Mouse (Mus musculus) forebrain, embryonic 12.5 days (tissue): ENCODE measurements around the gene Ticrr. TPM values are rescaled to one million over a fixed set of nuclear protein-coding genes. Genes with fewer than 3 reads are reported as not detected.

Experiments used
- ATAC-seq: fragments of 200-750 bp; cut with Nextera tagmentation; 2 replicates; pipeline ENCODE4 v1.8.0; 2017; ENCODE audit warnings: moderate TSS enrichment; ENCODE audit not compliant: low FRiP score
- H3K27ac ChIP-seq: fragments of 300-500 bp; sonication (generic); 2 replicates; pipeline ENCODE4 v1.5.1; 2016; ENCODE audit warnings: mild to moderate bottlenecking
- H3K27me3 ChIP-seq: fragments of 300-500 bp; sonication (generic); 2 replicates; pipeline ENCODE4 v1.6.1; 2016; ENCODE audit warnings: mild to moderate bottlenecking
- H3K36me3 ChIP-seq: fragments of 300-500 bp; sonication (generic); replicated peaks from 2 replicates; pipeline ENCODE4 v1.6.1; 2016; ENCODE audit warnings: mild to moderate bottlenecking
- H3K4me1 ChIP-seq: fragments of 300-500 bp; sonication (generic); 2 replicates; pipeline ENCODE4 v1.6.1; 2016
- H3K4me2 ChIP-seq: fragments of 300-500 bp; sonication (generic); 2 replicates; pipeline ENCODE4 v1.6.1; 2016; ENCODE audit warnings: mild to moderate bottlenecking, moderate library complexity
- H3K4me3 ChIP-seq: fragments of 300-500 bp; sonication (generic); replicated peaks from 2 replicates; pipeline ENCODE4 v1.5.1; 2016; ENCODE audit warnings: mild to moderate bottlenecking
- H3K9ac ChIP-seq: fragments of 300-500 bp; sonication (generic); 2 replicates; pipeline ENCODE4 v1.6.1; 2016; ENCODE audit warnings: mild to moderate bottlenecking
- H3K9me3 ChIP-seq: fragments of 300-500 bp; sonication (generic); 2 replicates; pipeline ENCODE4 v1.6.1; 2016
- WGBS: fragments of 180-500 bp; shearing (Covaris S2); methylation state at CpG from one replicate; pipeline ENCODE4 v1.1.7; 2016; 5-methylcytosine and 5-hydroxymethylcytosine counted together
- polyA plus RNA-seq: library from polyadenylated mRNA; unstranded; fragments of >200 nt; fragmentation: Nextera tagmentation; extraction: Ambion mirVana; gene quantifications from 2 replicates; pipeline ENCODE4 v1.2.1, GENCODE M21; 2016

Ticrr gene
- polyA plus RNA-seq, 1 experiment from 2014 or later: 15.5 TPM

GRCm38 (mm10) chr7:79705210-79705609 is 45.2 kb downstream of the Ticrr start:
- no peak overlapping the region for H3K4me3 ChIP-seq
- H3K27me3 ChIP-seq: peaks cover 4% of the 10 kb centered on the region; the same call in 1 of the 2 replicates
- H3K4me2 ChIP-seq: no peak overlapping the region
- no peak overlapping the region for H3K9ac ChIP-seq
- peaks cover 50% of the 10 kb centered on the region for H3K36me3 ChIP-seq
- no peak for ATAC-seq
- no peak overlapping the region for H3K27ac ChIP-seq
- peaks cover 8% of the 10 kb centered on the region for H3K4me1 ChIP-seq
- no peaks in the 10 kb centered on the region for H3K9me3 ChIP-seq
- WGBS: 89% methylated on average over 5 of the region's 5 CpGs

DNA sequence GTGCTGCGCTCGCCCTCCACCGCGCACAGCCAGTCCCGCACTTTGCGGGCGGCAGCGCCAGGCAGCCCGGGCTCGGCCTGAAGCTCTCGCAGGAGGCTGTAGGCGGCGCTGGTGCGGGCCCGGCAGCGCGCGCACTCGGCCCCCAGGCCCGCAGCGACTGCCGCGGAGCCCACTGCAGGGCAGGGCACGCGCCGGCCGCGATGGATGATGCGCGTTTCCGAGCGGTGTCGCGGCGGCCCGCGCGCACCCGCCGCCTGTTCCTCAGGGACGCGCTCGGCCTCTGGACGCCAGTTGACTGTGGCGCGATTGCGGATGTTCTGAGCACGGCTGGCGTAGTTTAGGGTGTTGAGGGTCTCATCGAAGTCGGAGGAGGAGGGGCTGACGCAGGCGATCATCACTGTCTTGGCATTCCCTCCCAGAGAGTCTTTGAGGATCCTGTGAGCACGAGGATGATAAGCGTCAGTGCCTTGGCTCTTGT is 50.2 kb downstream of the Ticrr start:
- H3K4me3 ChIP-seq: peak overlapping the region; percentile 41
- H3K4me2 ChIP-seq: peak overlapping the region; percentile 67
- no peaks in the 10 kb centered on the region for H3K9me3 ChIP-seq
- 2% methylated on average over 42 of the region's 55 CpGs for WGBS
- peaks cover 20% of the 10 kb centered on the region for H3K27me3 ChIP-seq
- peak overlapping the region; percentile 55 for H3K9ac ChIP-seq
- H3K36me3 ChIP-seq: peaks cover 14% of the 10 kb centered on the region
- ATAC-seq: peak; percentile 93
- no peak overlapping the region for H3K27ac ChIP-seq
- peaks cover 25% of the 10 kb centered on the region for H3K4me1 ChIP-seq

- 25% methylated on average over 17 of the region's 17 CpGs for WGBS
Measured at GRCm38 (mm10) chr7:79710831-79711230, 50.8 kb downstream of the Ticrr start.

DNA sequence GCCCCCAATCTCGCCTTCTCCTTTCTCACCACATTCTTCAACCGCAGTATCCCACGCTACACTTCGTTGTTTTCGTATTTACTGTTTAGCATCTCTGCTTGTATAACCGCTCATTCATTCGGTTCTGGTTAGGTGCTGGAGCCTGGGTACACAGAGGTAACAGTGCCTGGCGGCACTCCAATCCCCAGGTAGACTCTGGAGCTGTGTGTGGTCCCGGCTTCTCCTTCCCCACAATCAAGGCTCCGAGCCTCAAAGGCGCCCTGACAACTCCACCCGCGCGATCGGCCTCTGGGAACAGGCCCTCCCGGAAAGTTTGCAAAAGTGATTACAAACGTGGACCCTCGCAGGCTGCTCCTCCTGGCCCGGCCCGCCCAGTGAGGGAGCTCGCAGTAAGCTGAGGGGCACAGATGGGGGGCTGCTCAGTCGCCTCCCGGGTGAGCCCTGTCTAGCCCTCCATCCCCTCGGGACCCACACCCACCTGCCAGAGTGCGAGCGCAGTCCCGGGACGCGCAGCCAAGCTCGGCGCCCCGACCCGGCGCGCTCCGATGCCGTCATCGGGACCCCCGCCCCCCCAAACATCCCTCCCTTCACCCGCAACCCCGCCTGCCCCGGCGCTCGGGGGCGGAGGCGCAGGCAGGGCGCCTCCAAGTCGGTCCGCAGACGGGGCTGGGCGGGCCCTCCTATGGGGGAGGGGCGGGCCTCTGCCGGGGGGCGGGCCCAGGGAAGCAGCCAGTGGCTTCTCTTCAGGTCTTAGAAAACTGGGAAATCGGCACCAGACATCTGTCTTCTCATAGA is 55.4 kb downstream of the Ticrr start, which contains the start of gene Kif7:
Kif7 (minus strand) TSS at position 534 of the 795 bp plus-strand sequence.
- peak within 1 kb of the TSS; percentile 75 for H3K9ac ChIP-seq
- peak within 1 kb of the TSS; percentile 84 for H3K4me2 ChIP-seq
- WGBS: under 1% methylated on average over 34 of the region's 55 CpGs
- 0 out of 2 replicates have a peak, but pooled peaks cover 3% of the 10 kb centered on the region for H3K36me3 ChIP-seq
- H3K27ac ChIP-seq: peak within 1 kb of the TSS; percentile 54; the same call in 1 of the 2 replicates
- H3K27me3 ChIP-seq: peaks cover 41% of the 10 kb centered on the region
- no peaks in the 10 kb centered on the region for H3K9me3 ChIP-seq
- peaks cover 21% of the 10 kb centered on the region for H3K4me1 ChIP-seq
- H3K4me3 ChIP-seq: peak within 1 kb of the TSS; percentile 73
- peak; percentile 92 for ATAC-seq

More at GRCm38 (mm10) chr7:79710831-79711230, 50.8 kb downstream of the Ticrr start:
- no peak for ATAC-seq
- Histone ChIP-seq H3K9ac (peak overlapping the region; percentile 55; the same call in 1 of the 2 replicates), H3K4me2 (peak overlapping the region; percentile 67), H3K9me3 (no peaks in the 10 kb centered on the region), H3K27me3 (peaks cover 20% of the 10 kb centered on the region), H3K4me3 (peak overlapping the region; percentile 41), H3K27ac (no peak overlapping the region), H3K36me3 (peaks cover 11% of the 10 kb centered on the region), H3K4me1 (peaks cover 26% of the 10 kb centered on the region)

DNA sequence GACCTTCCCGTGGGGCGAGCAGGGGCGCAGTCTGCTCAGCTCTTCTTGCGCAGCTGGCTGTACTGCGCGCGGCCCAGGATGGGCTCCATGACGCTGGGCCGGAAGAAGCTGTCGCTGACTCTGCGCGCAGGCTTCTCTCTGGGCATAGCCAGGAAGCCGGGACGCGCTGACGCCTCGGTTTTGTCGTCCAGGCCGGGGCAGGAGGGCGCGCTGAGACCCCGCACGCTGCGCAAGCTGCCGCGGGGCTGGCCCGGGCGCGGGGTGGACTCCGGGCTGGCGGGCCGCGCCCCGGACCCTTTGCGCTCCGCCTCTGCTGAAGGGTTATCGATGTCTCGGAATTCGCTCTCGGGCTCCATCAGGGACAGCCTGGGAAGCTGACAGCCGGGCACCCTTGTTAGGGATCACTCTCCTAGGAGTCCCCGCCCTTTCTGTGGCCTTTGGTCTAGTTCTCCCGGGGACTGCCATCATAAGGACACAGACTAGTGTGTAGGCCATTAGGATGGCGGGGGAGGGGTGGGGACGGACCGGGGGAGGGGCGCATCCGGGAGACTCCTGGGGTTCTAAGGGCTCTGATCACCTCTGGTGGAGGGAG is 61.5 kb downstream of the Ticrr start:
- Histone ChIP-seq H3K4me3 (peak overlapping the region; percentile 55), H3K4me2 (peak overlapping the region; percentile 79)

GRCm38 (mm10) chr7:79727091-79727490 is 67.1 kb downstream of the Ticrr start:
- Histone ChIP-seq H3K9me3 (no peaks in the 10 kb centered on the region), H3K9ac (no peak overlapping the region), H3K4me3 (no peak overlapping the region), H3K27me3 (peaks cover 21% of the 10 kb centered on the region), H3K4me2 (no peak overlapping the region), H3K27ac (no peak overlapping the region), H3K4me1 (no peaks in the 10 kb centered on the region), H3K36me3 (no peaks in the 10 kb centered on the region)
- no peak; the same call in 1 of the 2 replicates for ATAC-seq
- 22% methylated on average over 2 of the region's 2 CpGs for WGBS

More for the DNA sequence above, 61.5 kb downstream of the Ticrr start:
- no peaks in the 10 kb centered on the region for H3K36me3 ChIP-seq
- no peaks in the 10 kb centered on the region for H3K9me3 ChIP-seq
- H3K9ac ChIP-seq: peak overlapping the region; percentile 61
- under 1% methylated on average over 48 of the region's 48 CpGs for WGBS
- H3K27ac ChIP-seq: no peak overlapping the region
- H3K27me3 ChIP-seq: peaks cover 61% of the 10 kb centered on the region
- peaks cover 8% of the 10 kb centered on the region; the same call in 1 of the 2 replicates for H3K4me1 ChIP-seq
- ATAC-seq: peak; percentile 79

DNA sequence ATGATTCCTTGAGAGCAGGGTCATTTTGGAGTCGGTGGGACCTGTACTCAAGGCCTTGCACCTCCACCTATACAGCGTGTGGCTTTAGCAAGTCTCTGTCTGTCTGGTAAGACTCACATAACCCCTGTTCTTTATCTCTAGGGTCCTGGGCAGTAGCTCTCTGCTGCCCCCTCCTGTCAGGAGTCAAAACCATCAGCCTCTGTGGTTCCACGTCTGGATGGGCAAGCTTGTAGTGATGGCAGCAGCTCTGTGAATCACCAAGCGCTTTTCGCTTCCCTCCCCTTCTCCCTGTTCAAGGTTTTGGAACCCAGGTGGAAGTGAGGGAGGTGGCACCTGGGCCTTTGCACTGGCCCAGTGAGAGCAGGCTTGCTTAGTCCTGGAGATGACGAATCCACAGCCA is 68.2 kb downstream of the Ticrr start:
- H3K9me3 ChIP-seq: no peaks in the 10 kb centered on the region
- ATAC-seq: peak; percentile 36; the same call in 1 of the 2 replicates

DNA sequence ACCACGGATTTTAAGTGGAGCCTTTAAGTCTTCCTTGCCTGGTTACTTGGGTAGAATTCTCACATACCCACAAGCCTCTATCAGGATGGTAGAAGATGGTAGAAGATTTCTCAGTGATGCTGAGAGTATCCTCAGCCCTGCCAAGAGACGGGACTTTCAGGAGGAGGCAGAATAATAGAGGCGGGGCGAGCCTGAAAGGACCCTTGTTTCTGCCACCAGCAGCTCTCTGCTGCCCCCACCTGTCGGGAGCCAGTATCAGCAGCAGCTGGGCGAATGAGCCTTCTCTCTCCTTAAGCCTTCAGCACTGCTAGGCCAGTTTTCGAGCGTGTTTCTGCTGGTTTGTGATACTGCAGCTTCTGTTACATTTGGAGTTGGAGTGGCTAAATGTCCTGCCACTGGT is 69.2 kb downstream of the Ticrr start:
- peak; percentile 49; the same call in 1 of the 2 replicates for ATAC-seq
- H3K27me3 ChIP-seq: peaks cover 4% of the 10 kb centered on the region
- H3K4me2 ChIP-seq: no peak overlapping the region
- H3K9ac ChIP-seq: no peak overlapping the region
- no peak overlapping the region for H3K4me3 ChIP-seq
- no peaks in the 10 kb centered on the region for H3K36me3 ChIP-seq
- no peaks in the 10 kb centered on the region for H3K4me1 ChIP-seq
- no peaks in the 10 kb centered on the region for H3K9me3 ChIP-seq
- 9% methylated on average over 8 of the region's 8 CpGs for WGBS
- no peak overlapping the region for H3K27ac ChIP-seq

More for the DNA sequence above, 68.2 kb downstream of the Ticrr start:
- H3K4me2 ChIP-seq: no peak overlapping the region
- no peaks in the 10 kb centered on the region for H3K36me3 ChIP-seq
- H3K27me3 ChIP-seq: peaks cover 9% of the 10 kb centered on the region
- H3K4me1 ChIP-seq: no peaks in the 10 kb centered on the region
- WGBS: 22% methylated on average over 6 of the region's 6 CpGs
- no peak overlapping the region for H3K27ac ChIP-seq
- no peak overlapping the region for H3K4me3 ChIP-seq
- H3K9ac ChIP-seq: no peak overlapping the region

GRCm38 (mm10) chr7:79729743-79730370 is 69.9 kb downstream of the Ticrr start:
- Histone ChIP-seq H3K9me3 (no peaks in the 10 kb centered on the region), H3K4me2 (no peak overlapping the region), H3K27ac (no peak overlapping the region), H3K27me3 (peaks cover 4% of the 10 kb centered on the region), H3K36me3 (no peaks in the 10 kb centered on the region), H3K4me3 (no peak overlapping the region), H3K4me1 (no peaks in the 10 kb centered on the region), H3K9ac (no peak overlapping the region)
- peak; percentile 49; the same call in 1 of the 2 replicates for ATAC-seq
- WGBS: 70% methylated on average over 11 of the region's 11 CpGs

DNA sequence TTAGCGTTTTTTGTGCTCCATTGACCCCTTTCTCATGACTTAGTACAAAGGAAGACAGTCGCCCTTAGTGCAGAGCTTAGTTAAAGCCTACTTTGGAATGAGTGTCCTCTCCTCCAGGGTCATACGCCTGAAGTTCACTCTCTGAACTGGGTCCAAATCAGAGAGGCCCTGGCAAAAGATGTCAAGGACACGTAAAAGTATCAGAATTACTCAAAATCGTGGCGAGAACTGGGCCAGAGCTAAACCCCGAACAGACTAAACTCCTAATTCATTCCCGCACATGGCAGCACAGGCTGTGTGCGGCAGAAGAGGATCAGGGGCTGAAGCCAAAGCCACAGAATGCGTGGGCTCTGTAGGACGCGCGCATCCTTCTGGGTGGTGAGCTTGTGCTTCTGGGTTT is 71.4 kb downstream of the Ticrr start:
- 71% methylated on average over 13 of the region's 13 CpGs for WGBS
- no peak overlapping the region for H3K9ac ChIP-seq
- no peaks in the 10 kb centered on the region for H3K4me1 ChIP-seq
- no peak for ATAC-seq
- H3K36me3 ChIP-seq: peaks cover under 1% of the 10 kb centered on the region; the same call in 1 of the 2 replicates
- H3K27ac ChIP-seq: no peak overlapping the region
- no peak overlapping the region for H3K4me3 ChIP-seq
- no peaks in the 10 kb centered on the region for H3K9me3 ChIP-seq
- H3K27me3 ChIP-seq: no peaks in the 10 kb centered on the region; the same call in none of the 2 replicates
- H3K4me2 ChIP-seq: no peak overlapping the region

DNA sequence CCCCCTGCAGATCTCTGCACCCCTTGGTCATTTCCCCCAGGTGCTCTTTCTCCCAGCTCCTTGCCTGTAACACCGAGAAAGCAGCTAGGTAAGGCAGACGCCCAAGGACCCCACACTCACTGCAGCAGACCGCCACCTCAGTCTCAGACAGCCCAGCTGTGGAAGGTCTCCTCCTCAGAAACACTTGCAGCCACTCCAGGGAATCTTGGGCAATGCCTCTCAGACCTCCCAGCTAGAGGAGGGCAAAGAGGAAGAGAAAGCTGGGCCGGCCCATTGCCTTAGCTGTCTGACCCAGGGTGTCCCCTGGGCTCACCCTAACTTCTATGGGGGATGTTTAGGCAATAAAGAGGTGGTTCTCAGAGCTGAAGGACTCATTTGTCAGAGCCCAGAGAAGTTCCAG is 72.6 kb downstream of the Ticrr start, which contains the start of gene Plin1:
Plin1 (minus strand) TSS at position 282 of the 400 bp plus-strand sequence.
- Histone ChIP-seq H3K4me1 (no peaks in the 10 kb centered on the region), H3K4me3 (no peak within 1 kb of the TSS), H3K9me3 (no peaks in the 10 kb centered on the region), H3K27ac (no peak within 1 kb of the TSS), H3K27me3 (no peaks in the 10 kb centered on the region; the same call in none of the 2 replicates), H3K36me3 (peaks cover 9% of the 10 kb centered on the region; the same call in 1 of the 2 replicates), H3K9ac (no peak within 1 kb of the TSS), H3K4me2 (no peak within 1 kb of the TSS)
- no peak for ATAC-seq
- WGBS: 54% methylated on average over 4 of the region's 4 CpGs

DNA sequence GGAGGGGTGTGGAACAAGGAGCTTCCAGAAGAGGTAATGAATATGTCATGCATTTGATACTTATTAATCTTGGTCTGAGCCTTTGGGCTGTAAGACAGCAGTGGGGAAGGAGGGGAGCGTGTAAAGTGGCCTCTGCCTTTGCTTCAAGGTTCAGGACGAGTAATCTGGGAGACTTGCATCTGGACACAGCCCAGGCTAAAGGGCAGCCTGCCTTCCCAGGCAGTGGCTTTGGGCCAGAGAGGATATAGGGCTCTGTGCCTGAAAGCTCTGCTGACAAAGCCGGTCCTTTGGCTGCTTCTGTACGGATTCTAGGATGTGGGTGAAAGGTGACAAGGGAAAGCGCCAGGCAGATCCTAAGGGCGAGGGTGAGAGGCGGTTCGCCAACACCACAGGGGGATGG is 74.6 kb downstream of the Ticrr start:
- no peak for ATAC-seq
- Histone ChIP-seq H3K4me3 (no peak overlapping the region), H3K4me2 (no peak overlapping the region), H3K36me3 (peaks cover 10% of the 10 kb centered on the region; the same call in 1 of the 2 replicates), H3K4me1 (no peaks in the 10 kb centered on the region), H3K27me3 (no peaks in the 10 kb centered on the region; the same call in none of the 2 replicates), H3K9ac (no peak overlapping the region), H3K27ac (no peak overlapping the region), H3K9me3 (no peaks in the 10 kb centered on the region)
- WGBS: 81% methylated on average over 8 of the region's 8 CpGs
